Comparison of ENCODE assay signal across 26 mouse cellular contexts in the genomic region with DNA sequence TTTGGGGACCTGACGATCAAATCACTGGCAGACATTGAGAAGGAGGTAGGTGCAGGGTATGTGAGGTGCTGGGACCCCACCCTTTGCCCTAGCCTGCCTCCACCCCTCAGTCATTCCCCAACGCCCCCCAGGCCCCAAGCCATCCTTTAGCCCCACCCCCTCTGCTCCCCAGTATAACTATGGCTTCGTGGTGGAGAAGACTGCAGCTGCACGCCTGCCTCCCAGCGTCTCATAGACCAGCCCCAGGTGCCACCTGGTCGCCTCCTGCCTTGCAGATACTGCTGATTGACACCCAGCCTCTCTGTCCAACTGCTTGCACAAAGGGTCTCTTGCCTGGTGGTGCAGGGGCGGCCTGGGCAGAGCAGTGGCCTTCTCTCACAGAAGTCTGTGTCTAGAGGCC. TPM values are rescaled to one million over a fixed set of nuclear protein-coding genes. Genes with fewer than 3 reads are reported as not detected.
"Had no signal": no experiment of that assay in that cellular context is flagged by ENCODE, and none has a peak within 500 bp of the region (broad histone marks: within the 10 kb centered on the region; RNA-seq: fewer than 3 reads in every experiment).

No protein-coding gene starts in this region.

- H3K4me2 ChIP-seq: liver, embryonic 12.5 days; lung, embryonic 14.5 days; midbrain, embryonic 11.5 days; midbrain, embryonic 13.5 days; midbrain, embryonic 15.5 days; neural tube, embryonic 13.5 days; neural tube, embryonic 15.5 days had no signal

- DNase-seq: lung, adult 18-20 months; lung, embryonic 14.5 days; lung, postnatal 14 days; lung, postnatal 36 days; retina, postnatal 1 day; right cerebral cortex, adult 18-20 months; right cerebral cortex, postnatal 25 days; right cerebral cortex, postnatal 4 days; spleen, adult 18-20 months had no signal

- H3K27me3 ChIP-seq: liver, embryonic 12.5 days; megakaryocyte, embryonic 14.5 days; midbrain, embryonic 13.5 days; midbrain, embryonic 15.5 days; neural tube, embryonic 13.5 days; neural tube, embryonic 15.5 days had no signal

- H3K27ac ChIP-seq: liver, embryonic 12.5 days; liver, embryonic 14.5 days; macrophage; midbrain, embryonic 13.5 days; midbrain, embryonic 15.5 days; neural tube, embryonic 13.5 days; neural tube, embryonic 15.5 days had no signal

- ATAC-seq: liver, embryonic 12.5 days; midbrain, embryonic 13.5 days; midbrain, embryonic 15.5 days had no signal

- H3K9me3 ChIP-seq: liver, embryonic 12.5 days; megakaryocyte, embryonic 14.5 days; midbrain, embryonic 13.5 days; midbrain, embryonic 15.5 days; neural tube, embryonic 13.5 days; neural tube, embryonic 15.5 days had no signal

- H3K9ac ChIP-seq: liver, embryonic 12.5 days; liver, embryonic 14.5 days; lung, embryonic 14.5 days; midbrain, embryonic 13.5 days; midbrain, embryonic 15.5 days; neural tube, embryonic 13.5 days; neural tube, embryonic 15.5 days had no signal

- H3K4me3 ChIP-seq: liver, embryonic 12.5 days; megakaryocyte, embryonic 14.5 days; midbrain, embryonic 13.5 days; midbrain, embryonic 15.5 days; myocyte; neural tube, embryonic 13.5 days; neural tube, embryonic 15.5 days had no signal

RNA-seq across cellular contexts. Expression of a gene that starts 11.1 kb away (rescaled TPM):
- total RNA-seq: megakaryocyte progenitor cell, adult 5-6 weeks had no signal
- polyA plus RNA-seq: midbrain, embryonic 13.5 days; midbrain, postnatal 0 days; neural tube, embryonic 11.5 days; neural tube, embryonic 13.5 days had no signal

RNA-seq across cellular contexts. Expression of a gene that starts 18.8 kb away (rescaled TPM):
- total RNA-seq: liver, adult 2 months; megakaryocyte progenitor cell, adult 5-6 weeks had no signal
- polyA plus RNA-seq: liver, adult 2 months; liver, embryonic 16.5 days; macrophage; midbrain, embryonic 11.5 days; midbrain, embryonic 13.5 days; midbrain, embryonic 15.5 days; neural tube, embryonic 11.5 days; neural tube, embryonic 13.5 days; neural tube, embryonic 15.5 days; small intestine, adult 2 months; stomach, embryonic 14.5 days had no signal
